Mouse (Mus musculus): ENCODE data around the gene Art4.

DNA sequence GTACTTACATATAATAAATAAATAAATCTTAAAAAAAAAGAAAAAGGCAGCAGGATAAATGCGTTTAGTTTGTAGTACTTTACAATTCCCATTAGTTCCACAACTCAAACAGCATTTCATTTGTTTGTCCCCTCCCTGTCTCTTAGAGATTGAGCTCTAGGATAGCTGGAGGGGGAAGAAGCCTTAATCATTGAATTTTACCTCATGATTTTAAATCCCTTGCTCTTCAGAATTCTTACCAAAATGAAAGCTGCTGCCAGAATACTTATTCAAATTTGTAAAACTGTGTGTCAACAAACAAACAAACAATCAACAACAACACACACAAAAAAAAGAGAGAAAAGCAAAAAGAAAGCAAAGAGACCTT lies 52.1 kb downstream of the Art4 start:
- no peak for TF ChIP-seq CTCF (IDR thresholded peaks at IDR 0.05; ENCODE audit: low read depth, low read length)
- no peak for TF ChIP-seq POLR2AphosphoS5 (IDR thresholded peaks at IDR 0.05; ENCODE audit: insufficient replicate concordance, low read depth, low read length)
- no peak for TF ChIP-seq GATA1 (IDR thresholded peaks at IDR 0.05; ENCODE audit: borderline replicate concordance, low read length)
- no peak for TF ChIP-seq TAL1 (conservative IDR thresholded peaks at IDR 0.05; ENCODE audit: low read depth, low read length)

Data from G1E (cell line).